Mouse (Mus musculus) left cerebral cortex, adult 2 months (tissue): Measurements from ENCODE around the gene Ythdc1. TPM values are rescaled to one million over a fixed set of nuclear protein-coding genes. Genes with fewer than 3 reads are reported as not detected.
"Not testable (repeated sequence)": the region's sequence is repeated elsewhere in the genome, so short reads cannot be mapped to it uniquely, and the experiment has no call there.

Experiments
- DNase-seq, 2 experiments: peaks; one replicate each; pipeline ENCODE4 v3.0.0; 2021 to 2022; ENCODE audit warnings: low spot score in 2 of 2, mixed read lengths in 1 of 2; ENCODE audit errors: extremely low spot score in 1 of 2
- H3K27ac ChIP-seq: fragments of 200-600 bp; 2 replicates; pipeline ENCODE4 v1.8.1; 2022
- H3K4me3 ChIP-seq: fragments of 200-600 bp; 2 replicates; pipeline ENCODE4 v1.8.1; 2022
- CTCF ChIP-seq: fragments of 200-600 bp; IDR thresholded peaks from 2 replicates; pipeline ENCODE4 v1.8.1; 2022; ENCODE audit warnings: antibody characterized with exemption, mild to moderate bottlenecking, moderate library complexity
- intact Hi-C: fragments of 180-260 bp; cut with DNase I; formaldehyde crosslinking; loops from one replicate; pipeline ENCODE4 v1.15.1; 2025
- total RNA-seq, 2 experiments: library from RNA; stranded (reverse); gene quantifications; 2 replicates each; pipeline ENCODE4 v1.2.3; 2021

The Ythdc1 gene
- total RNA-seq, 2 experiments from 2014 or later, result 57.0 to 61.5 TPM

- no peak for TF ChIP-seq CTCF
- no peak for DNase-seq
- no peak overlapping the region for H3K4me3 ChIP-seq
- intact Hi-C loops, result no loop called here
- H3K27ac ChIP-seq, result no peak overlapping the region
These were observed 12.8 kb downstream of the Ythdc1 start for GRCm38 (mm10) chr5:86816795-86817194.

- DNase-seq, H3K27ac ChIP-seq, H3K4me3 ChIP-seq: not testable (repeated sequence)
- intact Hi-C loops, result loop anchor here (2.0 kb wide), 1 partner anchor 14 kb away; no protein-coding TSS in a partner anchor
These were observed 32.4 kb downstream of the Ythdc1 start for GRCm38 (mm10) chr5:86836378-86836777.

GRCm38 (mm10) chr5:86838110-86838509 lies 34.1 kb downstream of the Ythdc1 start:
- H3K4me3 ChIP-seq, result no peak overlapping the region
- intact Hi-C loops, result no loop called here
- TF ChIP-seq CTCF, result no peak
- DNase-seq, result no peak
- H3K27ac ChIP-seq, result no peak overlapping the region

GRCm38 (mm10) chr5:86839472-86839871 lies 35.5 kb downstream of the Ythdc1 start:
- intact Hi-C loops, result no loop called here
- no peak for DNase-seq
- Histone ChIP-seq H3K4me3 (no peak overlapping the region), H3K27ac (no peak overlapping the region)
- TF ChIP-seq CTCF, result no peak

GRCm38 (mm10) chr5:86840207-86840606 lies 36.2 kb downstream of the Ythdc1 start:
- no peak for TF ChIP-seq CTCF
- Histone ChIP-seq H3K4me3 (no peak overlapping the region), H3K27ac (no peak overlapping the region)
- DNase-seq, result no peak
- intact Hi-C loops, result no loop called here

GRCm38 (mm10) chr5:86841261-86841660 lies 37.2 kb downstream of the Ythdc1 start:
- H3K4me3 ChIP-seq, H3K27ac ChIP-seq, intact Hi-C loops, DNase-seq: not testable (repeated sequence)
- TF ChIP-seq CTCF, result peak; percentile 17

- peak in 1 of 2 experiments; percentile 28 for DNase-seq
- Histone ChIP-seq H3K4me3 (no peak overlapping the region), H3K27ac (no peak overlapping the region)
- TF ChIP-seq CTCF, result peak; percentile 61
- intact Hi-C loops, result loop anchor here (10.0 kb wide), 4 partner anchors 485 to 1555 kb away; partner anchors contain the start of gene Ugt2a3
These were observed 46.1 kb downstream of the Ythdc1 start for GRCm38 (mm10) chr5:86850104-86850503.

- no peak overlapping the region for H3K27ac ChIP-seq
- no peak overlapping the region for H3K4me3 ChIP-seq
- intact Hi-C loops, result loop anchor here (2.0 to 10.0 kb wide), 5 partner anchors 291 to 1553 kb away; partner anchors contain the start of gene Ugt2a3
- no peak for DNase-seq
- TF ChIP-seq CTCF, result no peak
These were observed 47.6 kb downstream of the Ythdc1 start for GRCm38 (mm10) chr5:86851658-86852057.

GRCm38 (mm10) chr5:86856505-86856904 lies 52.5 kb downstream of the Ythdc1 start:
- intact Hi-C loops, result loop anchor here (10.0 kb wide), 4 partner anchors 478 to 1548 kb away; partner anchors contain the start of gene Ugt2a3
- H3K27ac ChIP-seq, H3K4me3 ChIP-seq, DNase-seq: not testable (repeated sequence)

- Histone ChIP-seq H3K27ac (no peak overlapping the region), H3K4me3 (no peak overlapping the region)
- no peak for TF ChIP-seq CTCF
- intact Hi-C loops, result loop anchor here (10.0 kb wide), 4 partner anchors 477 to 1547 kb away; partner anchors contain the start of gene Ugt2a3
- no peak for DNase-seq
These were observed 53.7 kb downstream of the Ythdc1 start for GRCm38 (mm10) chr5:86857682-86858081.

GRCm38 (mm10) chr5:86858336-86858735 lies 54.3 kb downstream of the Ythdc1 start:
- Histone ChIP-seq H3K27ac (no peak overlapping the region), H3K4me3 (no peak overlapping the region)
- TF ChIP-seq CTCF, result no peak
- intact Hi-C loops, result loop anchor here (10.0 kb wide), 4 partner anchors 476 to 1546 kb away; partner anchors contain the start of gene Ugt2a3
- no peak for DNase-seq

- no peak for DNase-seq
- intact Hi-C loops, result no loop called here
- H3K4me3 ChIP-seq, result no peak overlapping the region
- no peak for TF ChIP-seq CTCF
- H3K27ac ChIP-seq, result no peak overlapping the region
These were observed 67.9 kb downstream of the Ythdc1 start for GRCm38 (mm10) chr5:86871877-86872276.

Other genes starting within 250 kb of the Ythdc1 start
- gene Tmprss11f, start 171.8 kb upstream of the Ythdc1 start, total RNA-seq, result not detected
- gene Tmprss11b, start 127.9 kb upstream of the Ythdc1 start, total RNA-seq, result not detected
- not detected for gene Tmprss11e, start 58.4 kb upstream of the Ythdc1 start, total RNA-seq
- gene Ugt2b34, start 102.7 kb downstream of the Ythdc1 start, total RNA-seq, result not detected
- not detected for gene Ugt2b1, start 122.3 kb downstream of the Ythdc1 start, total RNA-seq
- gene Ugt2b35, start 196.6 kb downstream of the Ythdc1 start, total RNA-seq, result not detected